Mouse (Mus musculus) large intestine, adult 2 months (tissue): ENCODE data around the gene Arcn1. TPM values are rescaled to one million over a fixed set of nuclear protein-coding genes. Genes with fewer than 3 reads are reported as not detected.

Experiments
- DNase-seq: peaks from one replicate; pipeline ENCODE4 v3.0.0-alpha.2; 2012; ENCODE audit warnings: low read depth, low spot score
- WGBS: fragments of 180-500 bp; shearing (Covaris S2); methylation state at CpG from one replicate; pipeline ENCODE4 v1.1.7; 2018; 5-methylcytosine and 5-hydroxymethylcytosine counted together
- polyA plus RNA-seq: library from polyadenylated mRNA; depleted of rRNA; stranded (reverse); fragments of >200 nt; gene quantifications from 2 replicates; pipeline ENCODE4 v1.2.3, GENCODE M21; 2012

Gene Arcn1
- polyA plus RNA-seq, 1 experiment: 57.8 TPM

DNA sequence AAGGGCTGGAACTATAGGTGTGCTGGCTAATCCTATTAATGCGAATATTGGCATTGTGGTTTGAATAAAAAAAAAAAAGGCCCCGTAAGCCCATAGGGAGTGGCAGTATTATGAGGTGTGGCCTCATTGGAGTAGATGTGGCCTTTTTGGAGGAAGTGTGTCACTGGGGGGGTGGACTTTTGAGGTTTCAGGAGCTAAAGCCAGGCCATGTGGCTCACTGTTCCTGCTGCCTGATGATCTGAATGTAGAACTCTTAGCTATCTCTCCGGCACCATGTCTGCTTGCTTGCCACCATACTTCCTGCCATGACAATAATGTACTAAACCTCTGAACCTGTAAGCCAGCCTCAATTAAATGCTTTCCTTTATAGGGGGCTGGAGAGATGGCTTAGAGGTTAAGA lies 20.3 kb downstream of the Arcn1 start:
- DNase-seq: no peak
- WGBS: 74% methylated on average over 3 of the region's 3 CpGs

DNA sequence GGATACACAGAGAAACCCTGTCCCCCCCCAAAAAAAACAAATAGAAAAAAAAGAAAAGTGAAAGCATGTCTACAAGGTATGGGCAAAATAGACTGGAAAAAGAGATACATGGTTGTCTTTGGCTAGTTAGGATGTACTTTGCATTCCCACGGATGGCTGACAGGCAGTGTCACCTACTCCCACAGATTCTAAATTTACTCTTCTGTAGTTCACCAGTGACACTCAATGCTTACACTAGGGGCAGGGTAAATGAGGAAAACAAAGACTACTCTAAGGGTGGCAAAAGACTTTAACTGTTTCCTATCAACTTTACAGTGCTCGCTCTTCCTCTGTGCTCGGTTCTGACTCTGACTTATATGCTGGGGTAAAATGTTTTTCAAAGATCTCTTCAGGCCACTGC lies 21.0 kb downstream of the Arcn1 start:
- WGBS: 83% methylated on average over 3 of the region's 3 CpGs
- DNase-seq: no peak

DNA sequence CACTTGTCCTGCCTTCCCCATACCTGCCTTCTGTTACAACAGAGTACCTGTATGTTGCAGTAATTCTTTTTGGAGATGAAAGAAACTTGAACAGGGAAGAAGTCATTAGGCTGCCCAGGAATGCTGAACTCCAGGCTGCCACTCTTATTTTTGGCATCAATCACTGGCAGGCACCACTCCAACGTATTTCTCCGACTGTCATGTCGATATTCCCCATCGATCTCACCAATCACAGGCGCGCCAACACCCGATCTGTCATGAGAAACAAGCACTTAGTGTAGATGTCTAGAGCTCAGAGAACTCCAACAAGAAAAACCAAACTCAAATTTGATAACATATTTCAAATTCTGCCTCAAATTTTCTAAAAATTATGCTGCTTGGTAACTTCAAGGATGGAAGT lies 22.3 kb downstream of the Arcn1 start:
- WGBS: 89% methylated on average over 7 of the region's 7 CpGs
- DNase-seq: no peak

DNA sequence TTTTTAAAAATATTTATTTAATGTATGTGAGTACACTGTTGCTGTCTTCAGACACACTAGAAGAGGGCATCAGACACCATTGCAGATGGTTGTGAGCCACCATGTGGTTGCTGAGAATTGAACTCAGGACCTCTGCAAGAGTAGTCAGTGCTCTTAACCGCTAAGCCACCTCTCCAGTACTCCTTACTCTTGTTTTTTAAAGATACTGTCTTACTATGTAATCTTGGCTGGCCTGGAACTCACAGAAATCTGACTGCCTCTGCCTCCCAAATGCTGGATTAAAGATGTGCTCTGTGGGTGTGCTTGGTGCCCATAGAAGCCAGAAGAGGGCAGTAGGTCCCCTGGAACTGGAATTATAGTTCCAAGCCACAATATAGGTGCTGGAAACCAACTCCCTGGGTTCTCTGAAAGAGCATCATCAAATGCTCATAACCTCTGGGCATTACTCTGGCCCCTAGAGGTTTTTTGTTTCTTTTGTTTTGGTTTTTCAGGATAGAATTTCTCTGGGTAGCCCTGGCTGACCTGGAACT lies 26.9 kb downstream of the Arcn1 start:
- 89% methylated on average over 1 of the region's 1 CpGs for WGBS
- no peak for DNase-seq

DNA sequence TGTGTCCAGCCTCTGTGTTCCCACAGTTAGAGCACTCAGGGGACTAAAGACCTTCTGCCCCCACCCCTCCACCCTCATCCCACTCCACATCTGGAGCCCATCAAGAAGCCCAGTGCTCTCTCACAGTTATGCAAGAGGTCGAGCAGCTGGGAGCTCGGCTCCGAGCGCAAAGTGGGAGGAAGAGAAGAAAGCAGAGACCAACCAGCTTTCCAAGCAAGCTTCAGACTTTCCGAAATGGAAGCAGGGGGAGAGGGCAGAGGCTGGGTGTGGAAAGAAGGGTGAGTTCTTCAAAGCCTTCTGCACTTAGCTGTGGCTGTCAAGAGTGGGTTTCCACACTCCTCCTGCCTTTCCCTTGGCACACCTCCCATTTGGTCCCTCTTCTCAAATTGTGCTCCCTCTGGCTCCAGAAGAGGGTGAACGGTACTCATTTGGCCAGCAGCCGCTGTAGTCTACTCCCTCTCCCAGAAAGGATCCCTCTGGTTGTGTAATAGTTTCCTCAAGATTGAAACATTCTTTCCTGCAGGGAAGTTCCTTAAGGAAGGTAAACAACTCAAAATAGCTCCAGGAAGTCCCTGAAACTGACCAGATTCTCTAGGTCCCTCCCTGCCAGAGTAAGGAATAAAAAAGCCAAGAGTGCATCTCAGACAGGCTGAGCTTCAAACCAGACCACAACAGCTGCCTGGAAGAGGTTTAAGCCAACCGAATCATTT lies 30.2 kb downstream of the Arcn1 start:
- no peak for DNase-seq
- 54% methylated on average over 8 of the region's 8 CpGs for WGBS

DNA sequence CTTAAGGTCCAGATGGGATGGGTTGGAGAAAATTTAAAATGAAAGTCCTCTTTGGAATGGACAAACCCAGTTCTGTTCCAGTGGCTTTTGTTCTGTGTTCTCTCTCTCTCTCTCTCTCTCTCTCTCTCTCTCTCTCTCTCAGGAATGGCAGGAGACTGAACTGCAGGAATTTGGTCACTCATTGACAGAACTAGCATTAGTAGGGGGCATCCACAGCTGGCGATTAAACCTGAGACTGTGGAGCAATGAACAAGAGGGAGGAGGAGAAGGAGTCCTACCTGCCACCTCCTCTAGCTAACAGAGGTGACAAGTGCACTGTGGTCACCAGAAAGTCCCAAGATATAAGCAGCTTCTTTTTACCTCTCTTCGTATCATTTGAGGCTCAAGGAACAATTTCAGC lies 31.3 kb downstream of the Arcn1 start:
- no peak for DNase-seq
- 57% methylated on average over 2 of the region's 2 CpGs for WGBS

DNA sequence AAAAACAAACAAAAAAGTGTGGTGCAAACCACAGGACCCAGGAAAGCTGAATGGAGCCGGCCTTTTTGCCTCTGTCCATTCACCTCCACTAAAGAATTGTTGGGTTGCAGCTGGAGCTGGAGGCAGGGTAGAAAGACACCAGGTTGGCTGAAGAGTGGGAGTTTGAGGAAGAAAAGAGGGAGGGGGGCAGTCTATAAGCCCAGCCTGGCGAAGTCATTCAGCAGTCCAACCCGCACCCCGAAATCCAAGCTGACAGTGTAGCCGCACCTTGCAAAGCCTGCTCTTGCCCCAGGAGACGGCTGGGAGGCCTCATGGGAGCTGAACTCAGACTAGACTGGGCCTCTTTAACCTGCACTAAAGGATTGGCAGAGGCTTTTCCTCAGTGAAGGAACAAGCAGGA lies 31.8 kb downstream of the Arcn1 start:
- WGBS: 81% methylated on average over 6 of the region's 6 CpGs

DNA sequence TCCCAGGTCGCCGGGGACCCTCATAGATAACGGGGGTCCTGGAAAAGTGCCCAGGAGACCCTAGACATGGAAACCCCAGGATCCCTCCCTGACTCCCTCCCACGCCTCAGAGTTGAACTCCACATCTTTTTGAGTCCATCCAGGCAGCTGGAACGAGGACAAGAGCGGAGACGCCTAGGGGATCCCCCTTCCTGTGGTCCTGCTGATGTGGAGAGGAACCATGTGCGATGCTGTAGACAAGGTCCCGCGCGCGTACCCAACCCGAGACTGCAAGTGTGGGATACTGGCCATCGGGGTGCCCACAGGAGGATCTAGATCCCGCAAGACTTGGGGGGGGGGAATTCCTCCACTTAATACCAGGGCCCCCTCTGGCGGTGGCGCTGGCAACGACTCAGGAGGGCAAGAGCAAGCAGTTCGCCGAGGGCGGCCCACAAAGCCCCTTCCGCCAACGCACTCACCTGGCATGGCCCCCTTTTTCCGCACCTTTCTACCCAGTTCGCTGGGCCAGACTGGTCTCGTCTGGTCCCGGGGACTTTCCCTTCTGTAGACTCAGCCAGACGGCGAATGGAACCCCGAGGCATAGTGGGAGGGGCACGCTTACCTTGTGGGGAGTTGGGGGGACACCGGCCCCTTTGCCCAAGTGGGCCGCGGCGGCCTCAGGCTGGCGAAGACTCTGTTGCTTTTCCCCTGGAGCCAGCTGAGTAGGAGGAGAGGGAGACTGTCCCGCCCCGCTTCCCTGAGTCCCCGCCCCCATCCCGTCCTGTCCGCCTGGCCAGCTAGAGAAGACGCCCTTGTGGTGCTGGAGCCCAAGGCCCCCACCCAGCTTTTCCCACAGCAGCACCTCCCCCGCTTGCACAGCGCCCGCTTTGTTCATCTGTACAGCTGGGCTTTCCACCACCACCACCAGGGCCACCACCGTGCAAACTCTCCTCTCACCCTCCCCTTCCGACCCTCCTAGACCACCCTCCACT lies 32.8 kb downstream of the Arcn1 start, which contains the start of gene Phldb1:
TSS of gene Phldb1 (minus strand) at position 675 of the 971 bp plus-strand sequence.
- WGBS: 2% methylated on average over 47 of the region's 47 CpGs
- no peak for DNase-seq

More for the DNA sequence above, 31.8 kb downstream of the Arcn1 start:
- DNase-seq: no peak

DNA sequence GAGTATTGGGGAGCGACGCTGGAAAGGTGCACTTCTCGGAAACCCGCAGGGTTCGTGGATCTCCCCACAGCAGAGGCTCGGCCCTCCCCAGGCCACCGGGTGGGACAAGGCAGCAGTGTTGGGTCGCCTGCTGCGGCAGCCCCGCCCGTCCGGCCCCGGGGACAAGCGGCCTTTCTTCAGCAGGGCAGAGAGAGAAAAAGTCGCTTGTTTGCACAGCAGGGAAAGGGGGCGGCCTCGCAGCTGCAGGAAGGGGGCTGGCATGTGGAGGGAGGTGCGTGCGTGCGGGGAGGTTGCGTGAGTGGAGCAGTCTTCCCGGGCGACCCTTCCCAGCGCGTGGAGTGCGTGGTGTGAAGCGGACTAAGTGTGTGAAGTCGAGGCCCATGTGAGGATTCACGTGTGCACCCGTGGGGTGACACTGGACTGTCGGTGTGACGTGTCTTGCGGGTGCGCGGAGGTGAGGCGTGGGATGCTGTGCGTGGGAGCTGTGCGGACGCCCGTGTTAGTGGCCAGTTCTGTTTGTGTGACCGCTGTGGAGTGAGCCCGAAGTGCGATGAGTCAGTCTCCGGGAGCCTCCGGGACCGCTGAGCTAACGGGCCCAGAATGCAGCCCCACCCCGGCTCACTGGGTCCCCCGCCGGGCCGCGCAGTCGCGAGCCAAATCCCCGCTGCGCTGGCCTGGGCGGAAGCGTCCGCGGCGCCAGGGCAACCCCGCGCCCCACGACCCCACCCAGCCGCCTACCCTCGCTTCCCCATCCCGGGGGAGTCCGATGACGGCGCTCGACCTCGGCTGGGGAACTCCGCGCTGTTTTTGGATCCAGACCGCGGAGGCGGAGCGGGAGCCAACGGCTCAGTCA lies 33.7 kb downstream of the Arcn1 start:
- WGBS: 4% methylated on average over 79 of the region's 79 CpGs
- DNase-seq: no peak

DNA sequence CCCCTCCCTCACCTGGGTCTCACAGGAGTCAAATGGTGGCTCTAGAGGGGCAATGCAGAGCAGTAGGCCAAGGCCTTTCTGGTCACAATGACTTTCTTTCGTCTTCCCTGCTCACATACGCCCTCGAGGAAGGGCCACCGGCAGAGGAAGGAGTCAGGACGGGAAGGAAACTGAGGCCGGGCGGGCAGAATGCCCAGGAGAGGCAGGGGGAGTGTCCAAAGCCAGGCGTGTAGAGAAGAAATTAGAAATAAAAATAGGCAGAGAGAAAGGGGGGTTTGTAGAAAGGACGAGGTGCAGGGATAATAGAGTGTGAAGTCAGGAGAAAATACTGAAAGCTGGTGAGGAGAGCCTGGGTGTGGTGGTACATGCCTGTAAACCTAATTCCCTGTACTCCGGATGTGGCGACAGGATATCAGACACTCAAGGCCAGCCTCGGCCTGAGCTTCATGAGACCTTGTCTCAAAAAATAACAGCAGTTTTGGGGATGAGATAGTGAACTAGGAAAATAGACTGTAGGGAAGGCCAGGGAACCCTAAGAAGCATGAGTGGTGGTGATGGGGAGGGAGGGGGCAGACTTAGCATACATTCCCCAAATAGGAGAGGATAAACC lies 34.6 kb downstream of the Arcn1 start:
- DNase-seq: no peak
- WGBS: 76% methylated on average over 12 of the region's 12 CpGs

DNA sequence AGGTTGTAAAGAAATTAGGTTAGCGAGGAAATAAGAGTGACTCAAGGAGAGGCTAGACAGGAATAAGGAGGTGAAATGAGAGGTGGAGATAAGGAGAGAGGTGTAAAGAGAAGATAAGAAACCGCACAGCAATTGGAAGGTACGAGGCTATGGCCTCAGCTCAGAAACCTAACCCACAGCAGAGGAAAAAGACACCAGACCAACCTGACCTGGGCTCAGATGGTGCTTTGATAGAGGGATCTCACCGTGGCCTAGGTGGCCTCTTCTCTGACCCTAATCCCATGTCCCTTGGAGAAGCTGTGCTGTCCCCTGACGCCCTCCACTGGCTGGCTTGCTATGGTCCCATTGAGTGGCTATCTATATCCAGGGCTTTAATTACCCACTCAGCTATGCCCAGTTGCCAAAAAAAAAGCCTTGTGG lies 35.5 kb downstream of the Arcn1 start:
- WGBS: 27% methylated on average over 5 of the region's 5 CpGs
- DNase-seq: no peak

DNA sequence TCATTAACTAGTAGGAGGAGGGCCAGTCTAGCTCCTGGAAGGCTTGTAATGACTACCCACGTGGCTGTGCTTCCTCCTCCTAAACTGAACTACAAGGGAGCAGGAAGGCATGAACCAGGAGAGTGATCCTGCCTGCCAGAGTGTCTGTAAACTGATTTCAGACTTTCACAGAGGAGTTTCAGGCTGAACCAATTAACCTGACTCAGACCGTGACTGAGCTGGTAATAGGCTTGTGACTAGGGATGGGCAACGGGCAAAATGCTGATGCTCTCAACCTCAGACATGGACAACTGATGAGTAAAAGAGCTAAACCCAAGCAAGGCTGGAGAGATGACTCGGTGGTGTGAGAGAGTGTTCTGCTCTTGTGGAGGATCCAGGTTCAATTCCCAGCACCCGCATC lies 40.2 kb downstream of the Arcn1 start:
- DNase-seq: no peak
- 74% methylated on average over 5 of the region's 5 CpGs for WGBS

DNA sequence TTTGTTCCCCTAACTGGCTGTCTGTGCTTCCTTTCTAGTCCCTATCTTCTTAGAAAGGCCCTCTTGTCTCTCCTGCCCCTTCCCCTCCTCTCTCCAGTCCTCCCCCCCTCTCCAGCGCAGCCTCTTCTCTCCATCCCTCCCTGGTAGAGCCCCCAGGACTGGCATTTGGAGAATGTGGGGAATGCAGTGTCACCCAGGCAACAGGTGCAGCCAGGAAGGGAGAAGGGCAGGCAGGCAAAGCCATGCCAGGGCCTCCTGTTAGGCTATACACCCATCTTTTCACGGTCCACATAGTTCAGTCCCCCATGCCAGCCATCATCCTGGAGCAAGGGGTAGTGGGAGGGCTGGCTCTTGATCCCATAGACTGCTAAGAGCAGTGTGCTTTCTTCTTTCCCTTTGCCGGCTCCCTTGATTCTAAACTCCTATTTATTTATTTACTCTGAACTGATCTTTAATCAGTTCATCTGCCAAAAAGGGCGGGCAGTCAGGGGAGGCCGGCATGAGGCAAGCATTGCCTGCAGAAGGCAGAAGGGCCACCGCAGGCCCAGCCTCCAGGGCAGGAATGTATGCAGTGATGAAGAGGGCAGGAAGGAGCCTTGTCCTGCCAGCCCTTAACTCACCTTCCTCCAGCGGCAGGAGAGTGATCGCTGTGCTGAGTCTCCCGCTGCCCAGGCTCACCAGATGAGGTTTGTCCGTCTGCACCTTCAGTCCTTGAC lies 41.1 kb downstream of the Arcn1 start:
- DNase-seq: no peak
- WGBS: 50% methylated on average over 10 of the region's 10 CpGs

DNA sequence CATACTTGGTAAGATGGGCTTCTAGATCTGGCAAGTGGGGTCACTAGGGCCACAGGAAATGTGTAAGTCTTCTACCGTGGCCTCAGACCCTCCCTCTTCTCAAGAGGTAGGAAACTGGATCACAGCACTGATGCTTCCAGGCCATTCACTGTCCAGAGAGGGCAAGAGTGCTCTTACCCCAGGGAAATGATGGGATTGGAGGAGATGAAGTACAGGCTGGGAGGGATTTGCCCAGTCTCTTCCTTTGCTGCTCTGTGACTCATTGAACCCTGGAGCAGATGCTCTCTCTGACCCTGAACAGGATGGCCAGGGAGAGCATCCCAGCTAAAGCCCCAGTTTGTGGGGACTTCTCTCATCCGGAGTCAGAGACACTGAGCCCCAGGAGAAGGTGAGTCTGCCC lies 43.0 kb downstream of the Arcn1 start:
- DNase-seq: no peak
- 60% methylated on average over 2 of the region's 2 CpGs for WGBS

DNA sequence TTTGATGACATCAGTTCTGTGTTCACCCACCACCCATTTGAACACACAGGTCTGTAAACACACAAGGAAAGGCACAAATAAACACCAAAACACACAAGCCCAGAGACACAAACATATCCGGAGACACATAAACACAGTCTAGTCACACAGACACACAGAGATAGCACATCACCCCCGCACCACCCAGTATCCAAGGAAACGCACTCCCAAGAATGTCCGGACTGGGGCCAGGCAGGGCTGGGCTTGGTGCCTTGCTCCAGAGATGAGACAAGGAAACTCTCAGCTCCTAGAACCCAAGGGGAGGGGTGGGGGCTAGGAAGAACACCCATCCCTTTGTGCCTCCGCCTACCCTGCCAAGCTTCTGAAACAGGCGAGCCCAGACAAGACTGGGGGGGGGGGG lies 43.4 kb downstream of the Arcn1 start:
- DNase-seq: no peak
- 66% methylated on average over 6 of the region's 6 CpGs for WGBS

DNA sequence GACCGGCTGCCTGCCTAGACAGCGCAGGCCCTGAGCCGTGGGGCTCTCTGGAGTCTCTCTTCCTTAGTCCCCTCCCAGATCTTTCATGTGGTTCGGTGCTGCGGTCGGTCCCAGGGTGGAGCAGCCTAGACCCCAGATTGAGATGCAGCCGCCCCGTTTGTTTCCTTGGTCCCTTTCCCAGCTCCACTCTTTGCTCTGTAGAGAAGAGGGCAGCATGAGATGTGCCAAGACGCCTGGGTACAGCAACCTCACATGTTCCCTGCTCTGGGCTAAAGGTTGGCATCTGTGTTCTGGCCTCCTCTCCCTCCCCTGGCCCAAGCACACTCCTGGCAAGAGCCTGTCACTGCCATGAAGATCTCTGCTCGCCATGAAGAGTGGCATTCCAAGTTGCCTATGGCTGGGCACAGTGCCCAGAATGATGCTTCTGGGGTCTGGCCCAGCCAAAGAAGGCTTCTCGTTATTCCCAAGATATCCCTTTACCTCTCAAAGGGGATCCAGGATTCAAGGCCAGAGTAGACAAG lies 44.1 kb downstream of the Arcn1 start:
- DNase-seq: no peak
- 64% methylated on average over 11 of the region's 11 CpGs for WGBS

DNA sequence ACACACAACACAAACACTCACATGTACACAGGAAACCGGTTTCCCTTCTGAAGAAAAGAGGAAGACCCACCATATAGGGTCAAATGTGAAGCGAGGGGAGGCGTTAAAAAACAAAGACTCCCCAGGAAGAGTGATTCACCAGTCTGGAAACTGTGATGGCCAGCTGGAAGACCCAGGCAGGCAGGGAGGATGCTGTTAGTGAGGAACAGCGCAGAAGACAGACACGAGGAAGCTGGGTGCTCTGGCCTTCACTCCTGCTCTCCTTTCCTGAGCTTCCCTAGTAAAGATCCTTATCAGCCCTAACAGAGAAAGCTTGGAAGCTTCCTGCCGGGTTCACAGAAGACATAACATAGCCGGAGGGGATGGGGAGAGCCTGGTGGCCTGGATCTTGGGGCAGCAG lies 44.6 kb downstream of the Arcn1 start:
- 41% methylated on average over 7 of the region's 7 CpGs for WGBS
- DNase-seq: no peak

DNA sequence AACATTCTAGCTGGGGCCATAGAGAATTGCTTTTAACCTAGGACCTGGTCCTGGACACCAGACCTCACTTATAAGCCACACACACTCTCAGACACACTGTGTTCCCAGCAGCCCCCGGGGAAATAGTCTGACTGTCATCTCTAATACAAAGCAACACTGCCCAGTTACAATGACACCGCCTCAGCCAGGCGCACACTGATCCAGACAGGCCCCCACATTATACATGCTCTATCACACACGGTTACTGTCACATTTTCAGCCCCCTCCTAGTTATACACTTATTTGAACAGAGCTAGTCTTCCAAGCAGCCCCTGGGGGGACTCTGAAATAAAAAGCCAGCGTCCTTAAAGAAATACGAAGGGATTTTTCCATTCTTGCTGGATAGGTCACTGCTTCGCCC lies 45.1 kb downstream of the Arcn1 start:
- 69% methylated on average over 7 of the region's 7 CpGs for WGBS

DNA sequence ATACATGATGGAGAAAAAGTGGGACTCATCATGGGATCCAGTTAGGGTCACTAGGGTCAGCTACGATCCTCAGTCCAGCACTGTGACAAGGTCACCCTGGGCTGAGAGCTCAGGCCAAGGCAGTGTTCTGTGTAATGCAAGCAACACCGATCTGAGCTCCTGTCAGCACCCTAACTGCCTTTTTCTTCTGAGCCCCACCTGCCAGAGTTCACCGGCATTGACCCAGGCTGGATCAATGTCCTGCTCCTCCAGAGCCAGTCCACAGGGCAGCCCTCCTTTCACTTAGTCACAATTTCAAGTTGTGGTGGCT lies 45.8 kb downstream of the Arcn1 start:
- 83% methylated on average over 3 of the region's 3 CpGs for WGBS

More for the DNA sequence above, 45.1 kb downstream of the Arcn1 start:
- DNase-seq: no peak

More for the DNA sequence above, 45.8 kb downstream of the Arcn1 start:
- DNase-seq: no peak
